Mouse (Mus musculus) T-cell, adult 66 days (primary cell): ENCODE data around the gene Vamp4. TPM values are rescaled to one million over a fixed set of nuclear protein-coding genes. Genes with fewer than 3 reads are reported as not detected.

Experiments used
- total RNA-seq, 2 experiments: library from RNA; stranded (reverse); gene quantifications; 3 replicates in 1 of 2; 4 replicates in 1 of 2; pipeline ENCODE4 v1.2.4; 2023

Vamp4 gene
- total RNA-seq: 10 to 100 TPM; 63.4 to 65.2 TPM

GRCm38 (mm10) chr1:162570260-162570748, at the start of gene Vamp4:
Gene Vamp4, plus strand, starts transcription at chr1:162570515.

GRCm38 (mm10) chr1:162548016-162548916, 22.0 kb upstream of the Vamp4 start, which contains the start of gene Mettl13:
Gene Mettl13, minus strand, starts transcription at chr1:162548551.

GRCm38 (mm10) chr1:162639051-162639750, 68.9 kb downstream of the Vamp4 start, which contains the start of gene Myoc:
Gene Myoc, plus strand, starts transcription at chr1:162639155.

Other genes with a start within 250 kb of the Vamp4 start
- under 1 TPM in 1 of 2 experiments, not detected in 1; 0.17 TPM for gene Dnm3, start 92.5 kb upstream of the Vamp4 start, total RNA-seq
- 10 to 100 TPM; 15.6 to 16.2 TPM for gene Mettl13, start 22.0 kb upstream of the Vamp4 start, total RNA-seq
- gene Myoc, start 68.6 kb downstream of the Vamp4 start, total RNA-seq: not detected
- under 1 TPM in 1 of 2 experiments, not detected in 1; 0.77 TPM for gene Myocos, start 87.7 kb downstream of the Vamp4 start, total RNA-seq
- 100 to 1,000 TPM; 515 to 538 TPM for gene Prrc2c, start 170.0 kb downstream of the Vamp4 start, total RNA-seq
- not detected for gene Fmo4, start 243.5 kb downstream of the Vamp4 start, total RNA-seq